Comparison of ENCODE assay signal across 15 mouse cellular contexts in the genomic region with DNA sequence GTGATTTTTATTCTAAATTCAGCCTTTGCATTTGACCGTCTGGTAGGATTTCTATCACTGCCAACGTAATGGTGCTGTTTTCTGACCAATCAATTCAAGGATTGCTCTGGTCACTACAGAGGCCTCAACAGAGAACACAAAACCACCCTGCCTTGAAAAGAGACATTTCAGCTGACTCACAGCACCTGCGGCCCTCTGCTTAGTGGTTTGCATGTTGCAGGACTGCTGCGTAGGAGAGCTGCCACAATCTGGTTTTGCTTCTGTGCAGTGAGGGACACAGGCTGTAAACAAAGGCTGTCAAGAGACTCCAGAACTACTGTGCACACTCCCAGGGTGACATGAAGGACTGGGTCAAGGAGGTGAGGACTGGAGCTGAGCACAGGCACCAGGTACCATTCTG.
"Had no signal": no experiment of that assay in that cellular context is flagged by ENCODE, and none has a peak within 500 bp of the region (broad histone marks: within the 10 kb centered on the region; RNA-seq: fewer than 3 reads in every experiment).

No protein-coding gene starts in this region.

- H3K27me3 ChIP-seq: intestine, embryonic 15.5 days; liver, embryonic 15.5 days; neural tube, embryonic 12.5 days had no signal

- H3K9me3 ChIP-seq: intestine, embryonic 15.5 days; liver, embryonic 15.5 days; midbrain, embryonic 10.5 days; neural tube, embryonic 12.5 days had no signal

- H3K27ac ChIP-seq: intestine, embryonic 15.5 days; liver, embryonic 15.5 days; midbrain, embryonic 10.5 days; neural tube, embryonic 12.5 days had no signal

- ATAC-seq: intestine, embryonic 15.5 days had no signal

- DNase-seq: kidney, adult 18-20 months; kidney, postnatal 10 days; kidney, postnatal 4 days; left cerebral cortex, postnatal 4 days; lung, adult 2 months; lung, postnatal 10 days; lung, postnatal 4 days; midbrain, embryonic 14.5 days; thymus, postnatal 36 days had no signal

- H3K9ac ChIP-seq: intestine, embryonic 15.5 days; liver, embryonic 15.5 days; neural tube, embryonic 12.5 days had no signal

- H3K4me3 ChIP-seq: intestine, embryonic 15.5 days; liver, embryonic 15.5 days; midbrain, embryonic 10.5 days; myocyte; neural tube, embryonic 12.5 days had no signal

- H3K4me2 ChIP-seq: intestine, embryonic 15.5 days; liver, embryonic 11.5 days; liver, embryonic 15.5 days; neural tube, embryonic 12.5 days had no signal

- H3K4me1 ChIP-seq: intestine, embryonic 15.5 days; liver, embryonic 15.5 days; midbrain, embryonic 10.5 days; neural tube, embryonic 12.5 days had no signal
